Mouse (Mus musculus) lung, adult 2 months (tissue): Measurements from ENCODE around the gene Smpd3. TPM values are rescaled to one million over a fixed set of nuclear protein-coding genes. Genes with fewer than 3 reads are reported as not detected.

Experiments used
- DNase-seq: peaks from one replicate; pipeline ENCODE4 v3.0.0; 2022
- H3K4me1 ChIP-seq: fragments of 200-500 bp; 2 replicates; pipeline ENCODE4 v1.6.1; 2011; ENCODE audit warnings: low read length; ENCODE audit not compliant: control insufficient read depth, insufficient read depth
- H3K4me3 ChIP-seq: fragments of 200-500 bp; replicated peaks from 2 replicates; pipeline ENCODE3; 2011; ENCODE audit warnings: low read depth, mild to moderate bottlenecking, control low read depth, low read length; ENCODE audit errors: extremely low read depth
- CTCF ChIP-seq: fragments of 200-500 bp; IDR thresholded peaks from 2 replicates; pipeline ENCODE4 v1.5.1; 2011; ENCODE audit warnings: mild to moderate bottlenecking, low read length, control low read depth; ENCODE audit not compliant: insufficient read depth
- POLR2A ChIP-seq: fragments of 200-500 bp; IDR thresholded peaks from 2 replicates; pipeline ENCODE4 v1.6.1; 2011; ENCODE audit warnings: low read depth, mild to moderate bottlenecking, control low read depth, low read length, borderline replicate concordance; ENCODE audit errors: extremely low read depth
- WGBS: fragments of 180-500 bp; shearing (Covaris S2); methylation state at CpG from one replicate; pipeline ENCODE4 v1.1.7; 2018; 5-methylcytosine and 5-hydroxymethylcytosine counted together
- polyA plus RNA-seq: library from polyadenylated mRNA; depleted of rRNA; stranded (reverse); fragments of >200 nt; gene quantifications from 2 replicates; pipeline ENCODE4 v1.2.3, GENCODE M21; 2012; rRNA removed

The Smpd3 gene
- polyA plus RNA-seq, 1 experiment: 7.6 TPM

GRCm38 (mm10) chr8:106211421-106211820 lies 126.4 kb downstream of the Smpd3 start:
- Histone ChIP-seq H3K4me3 (peak overlapping the region; percentile 89), H3K4me1 (no peaks in the 10 kb centered on the region; the same call in 1 of the 2 replicates)
- TF ChIP-seq CTCF: no peak
- no peak for DNase-seq
- 2% methylated on average over 13 of the region's 13 CpGs for WGBS

GRCm38 (mm10) chr8:106210821-106211345 lies 126.9 kb downstream of the Smpd3 start, which contains the start of the genes Slc7a6os and Prmt7:
Gene Slc7a6os, minus strand, starts transcription at chr8:106210935.
Gene Prmt7, plus strand, starts transcription at chr8:106210936.
- TF ChIP-seq CTCF (no peak), POLR2A (peak; percentile 86; the same call in 1 of the 2 replicates)
- peak; percentile 96 for DNase-seq
- WGBS: under 1% methylated on average over 52 of the region's 52 CpGs
- H3K4me3 ChIP-seq: peak within 1 kb of the TSS; percentile 89
- no peaks in the 10 kb centered on the region; the same call in 1 of the 2 replicates for H3K4me1 ChIP-seq

DNA sequence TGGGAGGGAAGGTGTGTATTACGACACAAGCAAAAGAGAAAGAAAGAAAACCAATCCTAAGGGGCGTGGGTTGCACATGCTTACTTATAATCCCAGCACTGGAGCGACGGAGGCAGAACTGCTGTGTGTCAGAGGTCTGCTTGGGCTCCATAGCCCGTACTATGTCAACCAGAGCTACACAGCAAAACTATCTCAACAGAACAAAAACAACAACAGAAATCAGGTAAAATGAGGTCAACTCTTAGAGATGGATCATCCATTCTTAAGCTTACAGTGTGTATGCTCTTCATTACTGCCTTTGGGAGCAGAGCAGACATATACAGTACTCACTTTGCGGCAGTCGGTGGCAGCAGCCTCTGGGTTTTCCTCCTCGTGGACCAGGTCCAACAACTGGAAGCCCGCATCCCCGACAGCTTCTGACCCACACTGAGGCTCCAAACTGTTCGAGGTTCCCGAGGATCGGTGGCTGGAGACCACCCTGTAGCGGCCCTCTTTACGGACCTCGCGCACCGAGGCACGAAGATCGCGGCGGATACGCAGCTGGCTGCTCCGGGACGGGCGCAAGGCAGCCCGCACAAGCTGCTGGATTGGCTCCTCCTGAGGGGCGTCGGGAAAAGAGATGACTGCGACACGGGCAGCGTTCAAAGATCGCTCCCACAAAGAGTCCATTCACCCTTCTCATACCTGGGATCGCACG lies 127.6 kb downstream of the Smpd3 start:
- under 1% methylated on average over 35 of the region's 35 CpGs for WGBS
- Histone ChIP-seq H3K4me1 (no peaks in the 10 kb centered on the region; the same call in 1 of the 2 replicates), H3K4me3 (peak overlapping the region; percentile 89)
- TF ChIP-seq CTCF: no peak
- no peak for TF ChIP-seq POLR2A
- DNase-seq: no peak

Other genes with a start within 250 kb of the Smpd3 start
- 40.1 and 47.0 TPM in 2 replicates for gene Esrp2, start 201.0 kb downstream of the Smpd3 start, polyA plus RNA-seq
- gene Pla2g15, start 187.6 kb downstream of the Smpd3 start, polyA plus RNA-seq: 24.8 and 28.3 TPM in 2 replicates
- 16.5 and 17.3 TPM in 2 replicates for gene Slc7a6, start 169.1 kb downstream of the Smpd3 start, polyA plus RNA-seq
- gene Slc7a6os, start 127.1 kb downstream of the Smpd3 start, polyA plus RNA-seq: 14.2 and 16.5 TPM in 2 replicates
- gene Prmt7, start 127.1 kb downstream of the Smpd3 start, polyA plus RNA-seq: 14.2 and 17.0 TPM in 2 replicates
- 1.7 and 2.7 TPM in 2 replicates for gene Zfp90, start 77.3 kb upstream of the Smpd3 start, polyA plus RNA-seq
- not detected in 2 replicates for gene 6030452D12Rik, start 162.5 kb upstream of the Smpd3 start, polyA plus RNA-seq
- gene Cdh3, start 172.9 kb upstream of the Smpd3 start, polyA plus RNA-seq: 1.3 and 2.0 TPM in 2 replicates
- gene Gm10073, start 235.5 kb upstream of the Smpd3 start, polyA plus RNA-seq: 21.8 and 38.0 TPM in 2 replicates